Mouse (Mus musculus): Measurements from ENCODE around the gene Cep128. TPM values are rescaled to one million over a fixed set of nuclear protein-coding genes. Genes with fewer than 3 reads are reported as not detected.

The Cep128 gene
- total and polyA plus RNA-seq, 3 experiments, result 8.9 to 16.1 (median 13.5) TPM

- no peak overlapping the region for H3K9ac ChIP-seq (ENCODE audit: insufficient read depth, low read depth)
- TF ChIP-seq JUND (conservative IDR thresholded peaks at IDR 0.05; ENCODE audit: low read depth, low read length) (no peak), MAX (IDR thresholded peaks at IDR 0.05; ENCODE audit: low read length) (no peak), CTCF (conservative IDR thresholded peaks at IDR 0.05 in 1 of 2, IDR thresholded peaks at IDR 0.05 in 1 of 2; ENCODE audit: low read depth in 2 of 2, low read length in 2 of 2) (no peak), MAFK (IDR thresholded peaks at IDR 0.05; ENCODE audit: insufficient replicate concordance, low read length) (no peak), CHD1 (IDR thresholded peaks at IDR 0.05; ENCODE audit: low read depth, low read length) (no peak), GABPA (IDR thresholded peaks at IDR 0.05; ENCODE audit: insufficient replicate concordance, low read depth, low read length) (no peak), BHLHE40 (IDR thresholded peaks at IDR 0.05; ENCODE audit: low read depth, low read length) (no peak), POLR2A (IDR thresholded peaks at IDR 0.05; ENCODE audit: low read depth, low read length) (no peak), UBTF (IDR thresholded peaks at IDR 0.05; ENCODE audit: low read depth, low read length) (no peak)
- no peaks in the 10 kb centered on the region for H3K36me3 ChIP-seq (replicated peaks in 1 of 2; ENCODE audit: control insufficient read depth in 1 of 2, insufficient read depth in 1 of 2, low read length in 1 of 2)
- no peak overlapping the region for H3K27ac ChIP-seq (ENCODE audit: insufficient read depth, low read depth)
- H3K4me1 ChIP-seq (ENCODE audit: control insufficient read depth in 1 of 2, insufficient read depth in 2 of 2), result no peaks in the 10 kb centered on the region
- DNase-seq (ENCODE audit: extremely low read depth), result no peak
- no peaks in the 10 kb centered on the region for H3K27me3 ChIP-seq (replicated peaks)
- dilution Hi-C loops (cut with MboI; ENCODE audit: extremely low pct_ligation_motif_present, extremely low pct_unique_long_range_greater_than_20kb, low sequenced_read_pairs), result no loop called here
- H3K4me2 ChIP-seq (ENCODE audit: insufficient read depth, low read depth, poor library complexity, severe bottlenecking), result no peak overlapping the region
- no peak overlapping the region for H3K4me3 ChIP-seq (replicated peaks in 1 of 3; ENCODE audit: low read depth in 2 of 3, low read length in 2 of 3, poor library complexity in 1 of 3)
- no peaks in the 10 kb centered on the region for H3K79me2 ChIP-seq (replicated peaks; ENCODE audit: control insufficient read depth, extremely low read depth, insufficient read depth, poor library complexity, severe bottlenecking)
- in situ Hi-C loops (cut with MboI; ENCODE audit: low pct_ligation_motif_present, low pct_unique_long_range_greater_than_20kb, low sequenced_read_pairs), result no loop called here
- no peaks in the 10 kb centered on the region for H3K9me3 ChIP-seq (replicated peaks; ENCODE audit: low read length)
Observed at GRCm38 (mm10) chr12:90954740-90955473, 429.3 kb downstream of the Cep128 start.

Other genes with a start within 250 kb of the Cep128 start
- not detected in 2 replicates for gene Tshr, start 154 bp upstream of the Cep128 start, total RNA-seq (2012; rRNA removed)
- not detected in 2 replicates for gene Tshr, start 154 bp upstream of the Cep128 start, total RNA-seq (2014; rRNA removed)
- not detected in 2 replicates for gene Tshr, start 154 bp upstream of the Cep128 start, polyA plus RNA-seq (2012; ENCODE audit: insufficient read length, low read depth)
- 25.7 and 29.0 TPM in 2 replicates for gene Gtf2a1, start 206.1 kb upstream of the Cep128 start, total RNA-seq (2012; rRNA removed)
- gene Gtf2a1, start 206.1 kb upstream of the Cep128 start, total RNA-seq (2014; rRNA removed), result 16.0 and 19.2 TPM in 2 replicates
- 34.5 and 36.2 TPM in 2 replicates for gene Gtf2a1, start 206.1 kb upstream of the Cep128 start, polyA plus RNA-seq (2012; ENCODE audit: insufficient read length, low read depth)